Mouse (Mus musculus) heart, postnatal 0 days (tissue): ENCODE data around the gene Pdgfra. TPM values are rescaled to one million over a fixed set of nuclear protein-coding genes. Genes with fewer than 3 reads are reported as not detected.
A peak's percentile ranks its signal among the peaks of the same experiment; 100 is the strongest.

Experiments
- ATAC-seq: fragments of 200-750 bp; cut with Nextera tagmentation; 2 replicates; pipeline ENCODE4 v1.8.0; 2017; ENCODE audit warnings: low read depth, moderate number of reproducible peaks, moderate library complexity; ENCODE audit not compliant: insufficient read depth
- DNase-seq: peaks from one replicate; pipeline ENCODE4 v3.0.0-alpha.2; 2016; ENCODE audit warnings: low spot score
- H3K27ac ChIP-seq: fragments of 300-500 bp; sonication (generic); 2 replicates; pipeline ENCODE4 v1.5.1; 2014; ENCODE audit warnings: low read depth, mild to moderate bottlenecking
- H3K27me3 ChIP-seq: fragments of 300-500 bp; sonication (generic); 2 replicates; pipeline ENCODE4 v1.6.1; 2014; ENCODE audit warnings: low read length, mixed read lengths; ENCODE audit not compliant: control insufficient read depth, insufficient read depth
- H3K36me3 ChIP-seq: fragments of 300-500 bp; sonication (generic); replicated peaks from 2 replicates; pipeline ENCODE4 v1.6.1; 2014; ENCODE audit warnings: low read length, mixed read lengths; ENCODE audit not compliant: control insufficient read depth, insufficient read depth
- H3K4me1 ChIP-seq: fragments of 300-500 bp; sonication (generic); 2 replicates; pipeline ENCODE4 v1.6.1; 2014; ENCODE audit warnings: antibody characterized with exemption; ENCODE audit not compliant: control insufficient read depth, insufficient read depth
- H3K4me2 ChIP-seq: fragments of 300-500 bp; sonication (generic); 2 replicates; pipeline ENCODE4 v1.6.1; 2014; ENCODE audit warnings: low read depth, mild to moderate bottlenecking, low read length, moderate library complexity
- H3K4me3 ChIP-seq: fragments of 300-500 bp; sonication (generic); 2 replicates; pipeline ENCODE4 v1.5.1; 2014; ENCODE audit warnings: low read depth, low read length
- H3K9ac ChIP-seq: fragments of 300-500 bp; sonication (generic); replicated peaks from 2 replicates; pipeline ENCODE4 v1.6.1; 2014; ENCODE audit warnings: low read depth, low read length, mixed read lengths
- H3K9me3 ChIP-seq: fragments of 300-500 bp; sonication (generic); replicated peaks from 2 replicates; pipeline ENCODE4 v1.6.1; 2016; ENCODE audit warnings: low read length; ENCODE audit not compliant: control insufficient read depth
- CTCF ChIP-seq: IDR thresholded peaks from 2 replicates; pipeline ENCODE4 v1.5.1; 2016; ENCODE audit warnings: antibody characterized with exemption, control low read depth, low read depth
- EP300 ChIP-seq: IDR thresholded peaks from 2 replicates; pipeline ENCODE4 v1.6.1; 2016; ENCODE audit warnings: antibody characterized with exemption, low read depth
- WGBS: fragments of 180-500 bp; shearing (Covaris S2); extraction: QIAGEN DNeasy Blood & Tissue Kit; methylation state at CpG from one replicate; pipeline ENCODE4 v1.1.7; 2014; 5-methylcytosine and 5-hydroxymethylcytosine counted together
- polyA plus RNA-seq: library from polyadenylated mRNA; unstranded; fragments of >200 nt; fragmentation: Nextera tagmentation; extraction: Ambion mirVana; gene quantifications from 2 replicates; pipeline ENCODE4 v1.2.1, GENCODE M21; 2015
- total RNA-seq: library from RNA; depleted of rRNA; stranded (reverse); fragments of >200 nt; gene quantifications from 2 replicates; pipeline ENCODE4 v1.2.3, GENCODE M21; 2014; ENCODE audit warnings: low replicate concordance

The Pdgfra gene
- total and polyA plus RNA-seq, 2 experiments from 2014 or later = 6.1 to 25.3 TPM

DNA sequence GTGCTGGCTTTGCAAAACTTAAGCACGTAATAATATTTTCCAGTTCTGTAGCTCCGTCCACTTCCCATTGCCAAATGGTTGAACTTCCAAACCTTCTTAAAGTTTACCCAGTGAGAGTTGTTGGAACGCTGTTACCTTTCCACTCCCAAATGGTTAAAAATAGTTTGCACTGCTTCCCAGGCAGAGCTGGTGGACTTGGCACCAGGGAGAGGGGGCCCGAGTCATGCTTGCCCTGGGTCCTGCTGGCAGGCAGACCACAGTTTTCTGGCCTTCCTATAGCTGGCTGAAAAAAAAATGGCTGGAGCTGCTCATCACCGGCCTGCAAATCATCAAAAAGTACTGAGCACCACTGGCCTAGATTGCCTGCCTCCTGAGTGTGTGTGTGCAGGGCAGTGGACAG, 32.0 kb downstream of the Pdgfra start:
- ATAC-seq = 0 out of 2 replicates have a peak, but pooled peaks have one; percentile 47

GRCm38 (mm10) chr5:75184693-75185235, 32.7 kb downstream of the Pdgfra start:
- Histone ChIP-seq H3K36me3 (no peaks in the 10 kb centered on the region), H3K4me3 (no peak overlapping the region), H3K9me3 (no peaks in the 10 kb centered on the region), H3K27me3 (no peaks in the 10 kb centered on the region), H3K9ac (no peak overlapping the region), H3K4me2 (no peak overlapping the region), H3K4me1 (no peaks in the 10 kb centered on the region), H3K27ac (no peak overlapping the region)
- TF ChIP-seq CTCF (no peak), EP300 (no peak)
- ATAC-seq (no peak), DNase-seq (no peak)
- WGBS = 68% methylated on average over 7 of the region's 7 CpGs

More for the DNA sequence above, 32.0 kb downstream of the Pdgfra start:
- Histone ChIP-seq H3K4me3 (no peak overlapping the region), H3K27ac (no peak overlapping the region), H3K36me3 (no peaks in the 10 kb centered on the region), H3K4me2 (no peak overlapping the region), H3K9me3 (no peaks in the 10 kb centered on the region), H3K27me3 (no peaks in the 10 kb centered on the region), H3K9ac (no peak overlapping the region), H3K4me1 (no peaks in the 10 kb centered on the region)
- DNase-seq = no peak
- WGBS = 43% methylated on average over 5 of the region's 5 CpGs
- TF ChIP-seq CTCF (no peak), EP300 (no peak)

DNA sequence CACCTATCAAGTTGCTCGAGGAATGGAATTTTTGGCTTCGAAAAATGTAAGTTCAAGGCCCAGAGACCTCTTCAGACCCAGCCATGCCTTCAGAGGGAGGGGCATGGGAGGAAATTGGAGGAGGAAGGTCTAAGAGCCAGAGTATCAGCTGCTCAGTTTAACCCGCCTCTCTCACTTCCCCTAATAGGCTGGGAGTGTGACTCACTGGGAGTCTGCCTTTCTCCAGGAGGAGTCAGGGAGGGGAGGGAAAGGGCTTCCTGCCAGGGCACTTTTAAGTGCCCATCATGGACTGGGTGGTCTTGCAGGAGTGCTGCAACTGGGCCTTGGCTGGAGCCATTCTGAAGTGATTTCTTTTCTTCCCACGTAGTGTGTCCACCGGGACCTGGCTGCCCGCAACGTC, 33.5 kb downstream of the Pdgfra start:
- DNase-seq (peak; percentile 28), ATAC-seq (no peak)
- no peak for TF ChIP-seq EP300
- TF ChIP-seq CTCF = no peak
- no peak overlapping the region for H3K4me2 ChIP-seq
- no peak overlapping the region for H3K4me3 ChIP-seq
- no peaks in the 10 kb centered on the region for H3K27me3 ChIP-seq
- no peak overlapping the region for H3K9ac ChIP-seq
- 68% methylated on average over 7 of the region's 7 CpGs for WGBS
- H3K4me1 ChIP-seq = no peaks in the 10 kb centered on the region
- no peaks in the 10 kb centered on the region for H3K9me3 ChIP-seq
- no peaks in the 10 kb centered on the region for H3K36me3 ChIP-seq
- no peak overlapping the region for H3K27ac ChIP-seq

DNA sequence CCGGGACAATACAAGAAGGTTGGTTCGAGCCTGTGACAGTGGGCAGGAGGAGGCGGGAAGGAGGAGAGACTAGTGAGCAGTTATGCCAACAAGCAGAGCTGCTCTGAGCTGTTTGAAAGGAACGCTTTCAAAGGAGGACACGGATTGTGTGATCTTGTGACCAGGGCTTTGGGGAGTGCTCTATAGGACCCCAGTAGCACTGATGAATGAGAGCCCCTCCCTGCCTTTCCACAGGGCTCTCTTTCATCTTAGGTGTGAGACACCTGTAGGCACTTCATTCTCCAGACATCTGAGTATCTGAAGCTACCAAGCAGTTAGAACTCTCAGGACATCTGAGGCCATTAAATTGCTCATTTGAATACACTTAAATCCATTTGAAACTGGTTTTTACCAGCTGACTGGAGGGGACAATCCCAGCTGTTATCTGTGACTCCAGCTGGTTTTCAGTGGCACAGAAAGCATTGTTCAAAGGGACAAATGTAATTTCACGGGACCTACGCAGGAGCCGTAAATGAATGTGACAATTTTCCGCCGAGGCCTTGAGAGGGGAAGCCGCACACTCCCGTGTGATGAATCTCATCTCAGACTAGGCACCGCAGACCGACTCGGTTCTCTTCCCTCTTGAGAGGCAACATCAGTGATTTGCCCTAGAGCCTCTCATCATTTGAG, 37.4 kb downstream of the Pdgfra start:
- no peak for DNase-seq
- WGBS = 82% methylated on average over 15 of the region's 15 CpGs
- H3K9ac ChIP-seq = no peak overlapping the region

DNA sequence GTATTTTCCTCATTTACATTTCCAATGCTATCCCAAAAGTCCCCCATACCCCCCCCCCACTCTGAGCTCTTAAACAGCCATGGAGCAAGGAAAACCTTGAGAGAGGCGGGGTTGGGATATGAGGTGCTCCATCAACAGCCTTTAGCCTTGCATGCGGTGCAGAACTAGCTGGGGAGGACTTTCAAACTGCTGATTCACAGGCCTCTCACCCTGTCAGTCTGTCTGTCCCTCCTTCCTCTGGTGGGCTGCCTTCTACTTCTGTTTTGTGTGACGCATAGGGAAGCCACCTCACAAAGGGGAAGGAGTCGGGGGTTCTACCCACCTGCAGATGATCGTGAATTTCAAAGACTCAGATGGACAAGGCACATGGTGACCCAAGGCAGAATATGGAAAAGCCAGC, 41.0 kb downstream of the Pdgfra start:
- Histone ChIP-seq H3K36me3 (no peaks in the 10 kb centered on the region), H3K4me2 (no peak overlapping the region), H3K27me3 (no peaks in the 10 kb centered on the region), H3K4me1 (no peaks in the 10 kb centered on the region), H3K9ac (no peak overlapping the region), H3K9me3 (no peaks in the 10 kb centered on the region), H3K27ac (no peak overlapping the region), H3K4me3 (no peak overlapping the region)
- DNase-seq (no peak), ATAC-seq (no peak)
- TF ChIP-seq CTCF (no peak), EP300 (no peak)
- 83% methylated on average over 5 of the region's 5 CpGs for WGBS

More for the DNA sequence above, 37.4 kb downstream of the Pdgfra start:
- Histone ChIP-seq H3K36me3 (no peaks in the 10 kb centered on the region), H3K4me2 (no peak overlapping the region), H3K27me3 (no peaks in the 10 kb centered on the region), H3K9me3 (no peaks in the 10 kb centered on the region), H3K27ac (no peak overlapping the region), H3K4me1 (no peaks in the 10 kb centered on the region), H3K4me3 (no peak overlapping the region)
- ATAC-seq = no peak
- TF ChIP-seq EP300 (no peak), CTCF (no peak)

DNA sequence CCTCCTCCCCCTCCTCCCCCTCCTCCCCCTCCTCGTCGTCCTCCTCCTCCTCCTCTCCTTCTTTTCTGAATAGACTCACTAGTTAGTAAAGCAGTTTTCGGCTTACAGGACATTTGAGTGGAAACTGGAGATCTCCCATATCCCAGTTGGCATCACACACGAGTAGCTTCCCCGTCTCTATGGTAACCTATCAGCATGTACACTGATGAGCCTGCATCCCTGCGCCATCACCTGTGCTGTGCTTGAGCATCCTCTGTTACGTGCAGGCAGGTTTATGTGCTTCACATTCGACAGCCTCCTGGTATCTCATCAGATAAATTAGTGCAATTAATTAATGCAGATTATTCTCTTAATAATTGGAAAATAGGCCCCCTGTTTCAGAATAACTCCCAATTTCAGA, 46.3 kb downstream of the Pdgfra start:
- Histone ChIP-seq H3K36me3 (no peaks in the 10 kb centered on the region), H3K27me3 (no peaks in the 10 kb centered on the region), H3K4me2 (no peak overlapping the region), H3K9ac (no peak overlapping the region), H3K9me3 (no peaks in the 10 kb centered on the region), H3K4me1 (no peaks in the 10 kb centered on the region), H3K27ac (no peak overlapping the region), H3K4me3 (no peak overlapping the region)
- WGBS = 74% methylated on average over 8 of the region's 8 CpGs
- TF ChIP-seq EP300 = no peak
- no peak for ATAC-seq
- DNase-seq = no peak
